Mouse (Mus musculus) brain, embryonic 14.5 days (tissue): ENCODE measurements at regions not wholly inside any gene's neighbourhood (a gene's known extent, or its start where the extent isn't known, plus 50 kb on each side); places are given as distances from the start of the nearest gene placed in this dataset.

Source experiments
- CTCF ChIP-seq: fragments of 200-500 bp; IDR thresholded peaks from 2 replicates; pipeline ENCODE4 v1.5.1; 2012; ENCODE audit warnings: inconsistent platforms, mild to moderate bottlenecking, moderate library complexity, borderline replicate concordance; ENCODE audit not compliant: insufficient read depth, insufficient read length; ENCODE audit errors: extremely low read depth
- POLR2A ChIP-seq: fragments of 200-500 bp; IDR thresholded peaks from 2 replicates; pipeline ENCODE4 v1.6.1; 2012; ENCODE audit warnings: mild to moderate bottlenecking, inconsistent platforms, borderline replicate concordance; ENCODE audit not compliant: poor library complexity, insufficient read depth, insufficient read length, severe bottlenecking; ENCODE audit errors: extremely low read depth

GRCm38 (mm10) chr16:50118150-50118549 lies 314.0 kb downstream of the Bbx start:
- no peak for TF ChIP-seq POLR2A
- no peak for TF ChIP-seq CTCF
